Mouse (Mus musculus) small intestine, adult 10 weeks (tissue): ENCODE results near the gene Adra1b. TPM values are rescaled to one million over a fixed set of nuclear protein-coding genes. Genes with fewer than 3 reads are reported as not detected.

Experiments
- polyA plus RNA-seq: library from polyadenylated mRNA; stranded (reverse); fragments of 350-450 nt; fragmentation: Illumina TruSeq; extraction: RNeasy Lipid Tissue Mini Kit (QIAGEN cat#74804); gene quantifications from one replicate; pipeline ENCODE4 v1.2.3, GENCODE M21; 2014; ENCODE audit warnings: low replicate concordance

Gene Adra1b
- polyA plus RNA-seq: not detected

DNA sequence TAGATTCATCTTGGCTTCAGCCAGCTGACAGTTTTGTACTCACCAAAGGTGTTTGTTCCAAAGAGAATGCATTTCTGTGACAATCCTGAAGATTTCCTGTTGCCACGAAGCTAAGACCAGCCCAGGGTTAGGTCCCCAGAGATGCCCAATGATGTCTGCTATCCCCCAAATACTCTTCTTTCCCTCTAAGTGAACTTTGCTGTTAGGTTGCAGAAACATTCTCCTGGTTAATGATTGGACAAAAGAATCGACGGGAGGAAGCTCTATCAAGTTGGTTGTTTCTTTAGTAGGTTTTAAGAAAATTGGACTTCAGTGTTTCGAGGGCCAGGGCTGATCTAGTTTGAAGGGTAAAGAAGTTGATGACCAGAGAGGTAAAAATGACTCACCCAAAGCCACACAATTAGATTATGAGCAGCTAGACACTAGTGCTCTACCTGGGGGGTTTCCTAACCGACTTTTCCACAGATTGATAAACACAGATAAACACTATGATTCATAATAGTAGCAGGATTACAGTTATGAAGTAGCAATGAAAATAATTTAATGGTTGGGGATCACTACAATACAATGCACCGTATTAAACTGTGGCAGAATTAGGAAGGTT, at the start of gene Adra1b:
TSS of gene Adra1b (minus strand) at position 160 of the 604 bp plus-strand sequence.

DNA sequence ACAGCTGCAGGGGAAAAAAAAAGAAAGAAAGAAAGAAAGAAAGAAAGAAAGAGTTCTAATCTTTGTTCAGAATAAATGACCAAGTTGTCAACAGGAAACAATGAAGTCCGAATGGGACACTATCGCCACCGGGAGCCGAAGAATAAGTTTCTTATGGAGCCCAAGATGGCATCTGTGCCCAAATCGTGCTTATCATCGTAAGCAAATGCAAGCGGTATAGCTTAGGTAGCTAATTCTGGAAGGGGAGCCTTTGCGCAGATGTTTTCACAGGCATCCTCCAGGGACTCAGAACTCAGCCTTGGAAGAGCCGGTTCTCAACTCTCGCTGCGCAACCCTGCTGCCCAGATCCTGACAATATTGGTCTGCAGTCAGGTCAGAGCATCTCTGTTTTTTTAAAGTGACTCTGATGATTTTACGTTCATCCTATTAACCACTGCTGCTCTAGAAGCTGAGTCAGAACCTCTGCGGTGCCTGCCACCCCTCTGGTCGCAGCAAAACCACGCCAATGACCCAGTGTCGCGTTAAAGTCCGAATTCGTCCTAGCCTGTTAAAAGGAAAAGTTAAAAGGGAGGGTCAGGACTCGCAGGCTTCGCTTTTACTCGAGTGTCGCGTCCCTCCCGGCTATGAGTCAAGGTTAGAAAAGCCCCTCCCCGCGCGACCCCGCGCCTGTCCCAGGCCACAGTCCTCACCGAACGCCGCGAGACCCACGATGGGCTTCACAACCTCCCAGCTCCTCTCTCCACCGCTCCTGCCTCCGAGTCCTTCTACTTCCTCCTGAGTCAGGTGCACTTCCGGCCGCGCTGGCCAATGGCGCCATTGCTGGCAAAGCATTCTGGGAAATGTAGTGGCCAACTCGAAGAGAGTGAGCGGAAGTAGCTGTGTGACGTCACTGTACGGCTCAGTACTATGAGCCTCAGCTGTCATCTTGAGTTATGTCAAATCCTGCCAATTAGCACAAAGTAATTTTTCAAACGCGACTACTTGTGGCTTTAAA, 153.5 kb downstream of the Adra1b start, which contains the start of gene Ttc1:
TSS of gene Ttc1 (minus strand) at position 776 of the 994 bp plus-strand sequence.

Other genes starting within 250 kb of the Adra1b start
- gene Pwwp2a, start 219.2 kb downstream of the Adra1b start, polyA plus RNA-seq: 41.0 TPM
- 48.9 TPM for gene Ttc1, start 153.2 kb downstream of the Adra1b start, polyA plus RNA-seq